Mouse (Mus musculus): ENCODE measurements around the gene Tmub2. TPM values are rescaled to one million over a fixed set of nuclear protein-coding genes. Genes with fewer than 3 reads are reported as not detected.

The Tmub2 gene
- polyA plus RNA-seq, 1 experiment from 2014 or later = 46.7 TPM

- Histone ChIP-seq H3K27ac (replicated peaks; ENCODE audit: low read depth, low read length) (no peak overlapping the region), H3K4me1 (ENCODE audit: control insufficient read depth, insufficient read depth, low read length) (peaks cover 7% of the 10 kb centered on the region), H3K9ac (ENCODE audit: low read length) (no peak overlapping the region; the same call in 1 of the 2 replicates), H3K27me3 (ENCODE audit: control insufficient read depth, insufficient read depth, low read length) (no peaks in the 10 kb centered on the region), H3K36me3 (ENCODE audit: control insufficient read depth, insufficient read depth, low read length) (peaks cover 28% of the 10 kb centered on the region), H3K4me3 (ENCODE audit: low read depth, low read length) (peak overlapping the region; percentile 90; the same call in 1 of the 2 replicates), H3K9me3 (ENCODE audit: control insufficient read depth, low read length) (no peaks in the 10 kb centered on the region), H3K4me2 (ENCODE audit: low read depth, severe bottlenecking) (peak overlapping the region; percentile 79; the same call in 1 of the 2 replicates)
- 74% methylated on average over 5 of the region's 5 CpGs for WGBS
- ATAC-seq (ENCODE audit: insufficient number of reproducible peaks, low FRiP score, low TSS enrichment, low read depth) = no peak
- no peak for DNase-seq (ENCODE audit: low spot score)
Observed at GRCm38 (mm10) chr11:102294416-102294815, 9.7 kb downstream of the Tmub2 start.

DNA sequence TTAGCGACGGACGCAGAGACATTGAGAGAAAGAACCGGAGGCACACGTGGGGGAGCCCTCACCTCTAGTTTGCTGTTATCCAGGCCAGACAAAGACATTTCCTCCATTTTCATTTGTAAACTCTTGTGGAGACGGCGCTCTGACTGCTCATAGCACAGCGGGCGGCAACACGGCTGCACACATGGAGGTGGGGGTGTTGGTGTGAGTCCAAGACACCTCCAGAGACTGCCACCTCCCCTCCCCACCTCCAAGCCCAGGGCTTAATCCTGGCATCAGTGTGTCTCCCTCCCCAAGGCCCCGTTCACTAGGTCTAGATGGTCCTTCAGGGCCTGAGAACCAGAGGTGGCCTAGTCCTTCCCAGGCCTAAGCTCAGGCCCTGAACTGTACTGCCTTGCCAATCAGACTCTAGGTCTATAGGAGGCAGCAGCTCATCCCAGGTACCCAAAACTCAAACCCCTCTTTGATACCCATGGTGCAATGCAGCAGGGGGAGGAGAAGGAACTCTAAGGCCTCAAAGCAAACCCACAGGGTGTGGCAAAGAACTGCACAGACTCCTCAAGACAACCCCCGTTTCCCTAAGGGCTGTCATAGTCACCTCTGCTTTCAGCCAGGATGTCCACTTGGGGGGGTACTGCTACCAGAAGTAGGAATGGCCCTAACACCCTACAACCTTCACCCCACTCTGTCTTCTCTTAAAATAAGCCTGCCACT lies 10.3 kb downstream of the Tmub2 start:
- Histone ChIP-seq H3K4me3 (ENCODE audit: low read depth, low read length) (peak overlapping the region; percentile 90), H3K27me3 (ENCODE audit: control insufficient read depth, insufficient read depth, low read length) (no peaks in the 10 kb centered on the region), H3K4me1 (ENCODE audit: control insufficient read depth, insufficient read depth, low read length) (peaks cover 7% of the 10 kb centered on the region), H3K9me3 (ENCODE audit: control insufficient read depth, low read length) (no peaks in the 10 kb centered on the region), H3K27ac (replicated peaks; ENCODE audit: low read depth, low read length) (peak overlapping the region; percentile 99; the same call in 1 of the 2 replicates), H3K36me3 (ENCODE audit: control insufficient read depth, insufficient read depth, low read length) (peaks cover 26% of the 10 kb centered on the region), H3K4me2 (ENCODE audit: low read depth, severe bottlenecking) (peak overlapping the region; percentile 79), H3K9ac (ENCODE audit: low read length) (peak overlapping the region; percentile 89)
- WGBS = 78% methylated on average over 12 of the region's 12 CpGs
- no peak for DNase-seq (ENCODE audit: low spot score)
- ATAC-seq (ENCODE audit: insufficient number of reproducible peaks, low FRiP score, low TSS enrichment, low read depth) = no peak

- H3K9me3 ChIP-seq (ENCODE audit: control insufficient read depth, low read length) = no peaks in the 10 kb centered on the region
- under 1% methylated on average over 42 of the region's 73 CpGs for WGBS
- no peaks in the 10 kb centered on the region for H3K27me3 ChIP-seq (ENCODE audit: control insufficient read depth, insufficient read depth, low read length)
- H3K4me3 ChIP-seq (ENCODE audit: low read depth, low read length) = peak overlapping the region; percentile 90
- peak overlapping the region; percentile 79 for H3K4me2 ChIP-seq (ENCODE audit: low read depth, severe bottlenecking)
- H3K27ac ChIP-seq (replicated peaks; ENCODE audit: low read depth, low read length) = peak overlapping the region; percentile 99
- DNase-seq (ENCODE audit: low spot score) = peak; percentile 81
- peak; percentile 13; the same call in 1 of the 2 replicates for ATAC-seq (ENCODE audit: insufficient number of reproducible peaks, low FRiP score, low TSS enrichment, low read depth)
- peaks cover 24% of the 10 kb centered on the region for H3K36me3 ChIP-seq (ENCODE audit: control insufficient read depth, insufficient read depth, low read length)
- H3K9ac ChIP-seq (ENCODE audit: low read length) = peak overlapping the region; percentile 89
- H3K4me1 ChIP-seq (ENCODE audit: control insufficient read depth, insufficient read depth, low read length) = peaks cover 7% of the 10 kb centered on the region
Observed at GRCm38 (mm10) chr11:102295598-102296471, 11.1 kb downstream of the Tmub2 start.

DNA sequence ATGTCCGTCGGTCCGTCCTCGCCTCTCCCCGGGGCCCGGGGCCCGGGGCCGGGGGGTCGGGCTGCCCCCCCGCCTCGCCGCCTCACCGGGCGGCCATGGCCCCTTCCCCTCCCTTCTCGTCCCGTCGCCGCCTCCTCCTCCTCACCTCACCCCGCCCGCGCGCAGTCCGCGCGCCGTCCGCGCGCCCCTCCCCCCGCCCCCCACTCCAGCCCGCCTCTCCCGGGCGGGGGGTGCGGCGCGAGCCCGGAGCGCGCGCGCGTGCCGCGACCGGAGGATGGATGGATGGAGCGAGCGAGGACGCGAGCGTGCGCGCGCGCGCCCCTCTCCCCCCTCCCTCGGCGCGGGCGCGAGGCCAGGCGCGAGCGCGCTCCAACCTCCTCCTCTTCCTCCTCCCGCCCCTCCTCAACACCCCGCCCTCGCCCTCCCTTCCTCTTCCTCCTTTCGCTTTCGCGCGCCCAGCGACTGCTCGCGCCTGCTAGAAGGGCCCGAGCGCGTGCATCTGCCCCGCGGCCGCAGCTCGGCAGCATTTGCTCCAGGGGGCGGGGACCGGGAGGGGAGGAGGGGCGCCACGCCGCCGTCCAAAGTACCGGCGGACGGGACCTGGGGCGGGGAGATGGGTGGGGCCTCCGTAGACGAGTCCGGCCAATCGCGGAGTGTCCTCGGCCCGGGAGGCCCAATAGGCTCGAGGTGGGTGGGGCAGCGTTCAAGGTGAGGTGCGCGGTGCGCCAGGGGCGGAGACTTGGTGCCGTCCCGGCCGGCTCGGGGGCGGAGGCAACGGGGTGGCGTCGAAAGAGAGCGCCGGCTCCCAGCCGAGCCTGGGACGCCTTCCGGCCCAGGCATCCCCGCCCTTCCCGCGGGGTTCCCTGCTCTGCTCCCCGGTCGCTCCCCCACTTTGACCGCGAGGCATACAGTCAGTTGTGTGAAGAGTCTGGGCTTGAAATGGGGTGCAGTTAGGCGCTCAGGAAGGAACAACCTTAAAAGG lies 12.1 kb downstream of the Tmub2 start, which contains the start of gene Atxn7l3:
TSS of gene Atxn7l3 (minus strand) at position 141 of the 982 bp plus-strand sequence.
- ATAC-seq (ENCODE audit: insufficient number of reproducible peaks, low FRiP score, low TSS enrichment, low read depth) (peak; percentile 89), DNase-seq (ENCODE audit: low spot score) (peak; percentile 97)
- peak within 1 kb of the TSS; percentile 79 for H3K4me2 ChIP-seq (ENCODE audit: low read depth, severe bottlenecking)
- under 1% methylated on average over 78 of the region's 125 CpGs for WGBS
- H3K27me3 ChIP-seq (ENCODE audit: control insufficient read depth, insufficient read depth, low read length) = no peaks in the 10 kb centered on the region
- peak within 1 kb of the TSS; percentile 99 for H3K27ac ChIP-seq (replicated peaks; ENCODE audit: low read depth, low read length)
- peak within 1 kb of the TSS; percentile 90 for H3K4me3 ChIP-seq (ENCODE audit: low read depth, low read length)
- H3K4me1 ChIP-seq (ENCODE audit: control insufficient read depth, insufficient read depth, low read length) = peaks cover 7% of the 10 kb centered on the region
- peak within 1 kb of the TSS; percentile 89 for H3K9ac ChIP-seq (ENCODE audit: low read length)
- peaks cover 17% of the 10 kb centered on the region for H3K36me3 ChIP-seq (ENCODE audit: control insufficient read depth, insufficient read depth, low read length)
- H3K9me3 ChIP-seq (ENCODE audit: control insufficient read depth, low read length) = no peaks in the 10 kb centered on the region

DNA sequence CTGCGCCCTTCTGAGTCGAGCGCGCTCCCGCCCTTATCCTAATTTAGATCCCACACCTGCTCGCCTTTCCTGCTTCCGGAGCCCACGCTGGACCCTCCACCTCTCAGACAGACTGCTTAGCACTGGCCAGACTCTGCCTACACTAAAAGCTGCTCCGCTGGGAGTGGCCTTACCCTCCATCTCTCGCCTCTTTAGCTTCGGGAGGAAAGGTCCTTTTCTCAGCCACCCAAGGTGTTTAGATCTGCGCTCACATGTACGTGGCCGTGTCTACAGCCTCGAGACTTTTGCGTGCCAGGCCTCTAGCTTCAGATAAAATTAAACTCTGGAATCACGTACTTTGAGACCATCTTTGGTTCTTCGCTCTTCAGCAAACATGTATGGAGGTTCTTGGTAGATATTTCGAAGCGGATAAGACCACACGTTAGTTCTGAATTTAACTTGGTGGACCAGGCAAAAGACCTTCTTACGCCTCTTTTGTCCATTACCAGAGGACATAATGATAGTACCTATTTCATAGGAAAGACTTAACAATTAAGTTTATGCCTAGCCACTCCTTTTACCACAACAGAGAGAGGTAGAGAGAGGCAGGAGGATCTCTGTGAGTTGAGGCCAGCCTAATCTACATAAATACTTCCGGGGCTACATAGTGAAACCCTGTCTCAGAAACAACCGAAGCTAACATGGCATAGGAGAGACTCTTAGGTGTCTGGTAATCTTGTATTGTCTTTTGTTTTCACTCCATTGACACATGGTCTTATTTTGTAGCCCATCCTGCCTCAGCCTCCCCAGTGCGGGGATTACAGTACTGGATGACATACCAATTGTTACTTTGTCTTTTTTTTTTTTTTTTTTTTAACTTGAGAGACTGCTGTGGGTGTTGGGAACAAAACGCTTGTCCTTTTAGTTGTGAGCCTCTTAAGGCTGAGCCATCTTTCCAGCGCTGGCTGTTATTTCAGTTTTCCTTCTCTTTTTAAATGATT lies 13.1 kb downstream of the Tmub2 start:
- 26% methylated on average over 27 of the region's 27 CpGs for WGBS
- Histone ChIP-seq H3K27me3 (ENCODE audit: control insufficient read depth, insufficient read depth, low read length) (no peaks in the 10 kb centered on the region), H3K9me3 (ENCODE audit: control insufficient read depth, low read length) (no peaks in the 10 kb centered on the region), H3K9ac (ENCODE audit: low read length) (peak overlapping the region; percentile 56), H3K36me3 (ENCODE audit: control insufficient read depth, insufficient read depth, low read length) (peaks cover 7% of the 10 kb centered on the region), H3K4me3 (ENCODE audit: low read depth, low read length) (peak overlapping the region; percentile 90), H3K4me2 (ENCODE audit: low read depth, severe bottlenecking) (peak overlapping the region; percentile 67), H3K27ac (replicated peaks; ENCODE audit: low read depth, low read length) (peak overlapping the region; percentile 99), H3K4me1 (ENCODE audit: control insufficient read depth, insufficient read depth, low read length) (peaks cover 7% of the 10 kb centered on the region)
- DNase-seq (ENCODE audit: low spot score) = no peak
- ATAC-seq (ENCODE audit: insufficient number of reproducible peaks, low FRiP score, low TSS enrichment, low read depth) = peak; percentile 55

GRCm38 (mm10) chr11:102299839-102300238 lies 15.1 kb downstream of the Tmub2 start:
- H3K27me3 ChIP-seq (ENCODE audit: control insufficient read depth, insufficient read depth, low read length) = no peaks in the 10 kb centered on the region
- no peaks in the 10 kb centered on the region for H3K9me3 ChIP-seq (ENCODE audit: control insufficient read depth, low read length)
- no peak overlapping the region for H3K4me2 ChIP-seq (ENCODE audit: low read depth, severe bottlenecking)
- 38% methylated on average over 1 of the region's 1 CpGs for WGBS
- no peak overlapping the region for H3K27ac ChIP-seq (replicated peaks; ENCODE audit: low read depth, low read length)
- DNase-seq (ENCODE audit: low spot score) (peak; percentile 83), ATAC-seq (ENCODE audit: insufficient number of reproducible peaks, low FRiP score, low TSS enrichment, low read depth) (no peak)
- no peaks in the 10 kb centered on the region for H3K36me3 ChIP-seq (ENCODE audit: control insufficient read depth, insufficient read depth, low read length)
- no peak overlapping the region for H3K4me3 ChIP-seq (ENCODE audit: low read depth, low read length)
- no peak overlapping the region for H3K9ac ChIP-seq (ENCODE audit: low read length)
- peaks cover 5% of the 10 kb centered on the region for H3K4me1 ChIP-seq (ENCODE audit: control insufficient read depth, insufficient read depth, low read length)

GRCm38 (mm10) chr11:102304141-102304540 lies 19.4 kb downstream of the Tmub2 start:
- no peak overlapping the region for H3K9ac ChIP-seq (ENCODE audit: low read length)
- H3K27ac ChIP-seq (replicated peaks; ENCODE audit: low read depth, low read length) = no peak overlapping the region
- H3K4me1 ChIP-seq (ENCODE audit: control insufficient read depth, insufficient read depth, low read length) = peaks cover 4% of the 10 kb centered on the region
- H3K9me3 ChIP-seq (ENCODE audit: control insufficient read depth, low read length) = no peaks in the 10 kb centered on the region
- H3K36me3 ChIP-seq (ENCODE audit: control insufficient read depth, insufficient read depth, low read length) = peaks cover 17% of the 10 kb centered on the region; the same call in 1 of the 2 replicates
- ATAC-seq (ENCODE audit: insufficient number of reproducible peaks, low FRiP score, low TSS enrichment, low read depth) (no peak), DNase-seq (ENCODE audit: low spot score) (peak; percentile 20)
- no peak overlapping the region for H3K4me2 ChIP-seq (ENCODE audit: low read depth, severe bottlenecking)
- WGBS = 60% methylated on average over 2 of the region's 2 CpGs
- no peaks in the 10 kb centered on the region for H3K27me3 ChIP-seq (ENCODE audit: control insufficient read depth, insufficient read depth, low read length)
- H3K4me3 ChIP-seq (ENCODE audit: low read depth, low read length) = no peak overlapping the region

All from limb, embryonic 11.5 days (tissue).